Mouse (Mus musculus): ENCODE measurements around the gene Efcab14. TPM values are rescaled to one million over a fixed set of nuclear protein-coding genes. Genes with fewer than 3 reads are reported as not detected.

Gene Efcab14
- polyA plus RNA-seq, 1 experiment from 2014 or later: 46.1 TPM

DNA sequence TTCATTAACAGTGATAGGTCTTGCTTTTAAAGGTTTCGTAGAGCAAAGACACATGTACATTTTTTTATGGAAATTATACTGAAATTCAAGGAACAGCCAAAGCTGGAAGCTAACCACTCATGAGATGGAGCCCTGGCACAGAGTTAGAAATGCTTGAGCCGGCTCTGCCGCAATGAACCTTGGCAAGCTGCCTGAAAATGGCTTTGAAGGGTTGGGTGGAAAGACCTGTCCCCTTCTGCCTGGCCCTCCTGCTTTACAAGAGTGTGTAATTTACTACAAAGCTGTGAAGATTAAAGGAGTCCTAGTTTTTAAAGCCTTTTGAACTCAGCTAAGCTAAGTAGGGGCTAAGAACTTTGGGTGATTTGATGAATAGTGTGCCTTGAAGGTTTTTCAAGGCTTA lies 23.7 kb downstream of the Efcab14 start:
- no peaks in the 10 kb centered on the region for H3K27me3 ChIP-seq (replicated peaks; ENCODE audit: control insufficient read depth, insufficient read depth, low read length)
- ATAC-seq (replicated peaks; ENCODE audit: low FRiP score, low TSS enrichment, low read depth) (no peak), DNase-seq (ENCODE audit: low spot score) (no peak)
- H3K4me3 ChIP-seq (ENCODE audit: low read depth, low read length): no peak overlapping the region
- H3K9me3 ChIP-seq (ENCODE audit: control insufficient read depth, low read length): no peaks in the 10 kb centered on the region
- no peak overlapping the region for H3K27ac ChIP-seq (ENCODE audit: low read depth)
- H3K4me1 ChIP-seq (replicated peaks; ENCODE audit: control insufficient read depth, insufficient read depth, low read length): no peaks in the 10 kb centered on the region
- H3K4me2 ChIP-seq (ENCODE audit: low read length): no peak overlapping the region
- peaks cover 66% of the 10 kb centered on the region for H3K36me3 ChIP-seq (ENCODE audit: control insufficient read depth, insufficient read depth, low read length)
- WGBS: 60% methylated on average over 3 of the region's 3 CpGs
- H3K9ac ChIP-seq (ENCODE audit: low read length): no peak overlapping the region

GRCm38 (mm10) chr4:115764581-115764980 lies 27.0 kb downstream of the Efcab14 start:
- H3K27ac ChIP-seq (ENCODE audit: low read depth): no peak overlapping the region
- no peaks in the 10 kb centered on the region for H3K9me3 ChIP-seq (ENCODE audit: control insufficient read depth, low read length)
- H3K36me3 ChIP-seq (ENCODE audit: control insufficient read depth, insufficient read depth, low read length): peaks cover 58% of the 10 kb centered on the region
- DNase-seq (ENCODE audit: low spot score) (no peak), ATAC-seq (replicated peaks; ENCODE audit: low FRiP score, low TSS enrichment, low read depth) (no peak)
- no peak overlapping the region for H3K4me2 ChIP-seq (ENCODE audit: low read length)
- no peak overlapping the region for H3K4me3 ChIP-seq (ENCODE audit: low read depth, low read length)
- WGBS: 91% methylated on average over 11 of the region's 11 CpGs
- H3K9ac ChIP-seq (ENCODE audit: low read length): no peak overlapping the region
- no peaks in the 10 kb centered on the region for H3K4me1 ChIP-seq (replicated peaks; ENCODE audit: control insufficient read depth, insufficient read depth, low read length)
- H3K27me3 ChIP-seq (replicated peaks; ENCODE audit: control insufficient read depth, insufficient read depth, low read length): no peaks in the 10 kb centered on the region

DNA sequence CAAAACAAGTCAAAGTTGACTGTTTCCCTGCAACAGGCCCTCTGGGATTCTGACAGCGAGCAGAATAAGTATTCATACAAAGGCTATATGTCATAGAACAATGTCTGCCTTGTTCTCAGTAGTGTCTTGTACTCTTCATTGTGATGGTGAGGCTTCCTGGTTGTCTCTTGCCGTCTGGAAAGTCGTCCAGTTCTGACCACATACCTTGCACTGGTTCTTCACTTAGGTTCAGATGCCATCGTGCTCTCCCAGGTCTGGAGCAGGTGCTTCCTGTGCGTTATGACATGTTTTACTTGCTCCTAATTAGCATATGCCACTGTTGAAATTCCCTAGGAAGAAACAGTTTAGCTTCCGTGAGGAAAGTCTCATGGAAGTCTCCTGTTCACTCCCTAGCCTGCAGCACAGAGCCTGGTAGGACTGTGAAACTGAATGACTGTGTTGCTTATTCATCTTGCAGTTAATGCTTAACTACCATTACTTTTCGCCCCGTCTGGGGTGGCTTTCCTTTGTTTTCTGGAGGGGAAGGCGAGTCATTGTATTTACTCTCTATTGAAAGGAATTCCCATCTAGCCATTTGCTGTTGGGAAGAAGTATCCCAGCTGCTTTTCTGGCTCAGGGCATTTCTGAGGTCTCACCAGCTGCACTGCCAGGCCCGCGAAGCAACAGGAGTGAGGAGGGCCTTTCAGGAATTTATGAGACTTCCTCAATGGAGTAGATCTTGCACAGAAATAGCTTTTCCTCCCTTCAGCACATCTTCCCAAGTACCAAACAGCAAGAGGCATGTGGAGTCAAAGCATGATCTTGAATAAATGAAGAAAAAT lies 30.3 kb downstream of the Efcab14 start:
- Histone ChIP-seq H3K4me3 (ENCODE audit: low read depth, low read length) (no peak overlapping the region), H3K4me1 (replicated peaks; ENCODE audit: control insufficient read depth, insufficient read depth, low read length) (no peaks in the 10 kb centered on the region), H3K27ac (ENCODE audit: low read depth) (peak overlapping the region; percentile 52), H3K27me3 (replicated peaks; ENCODE audit: control insufficient read depth, insufficient read depth, low read length) (no peaks in the 10 kb centered on the region), H3K9ac (ENCODE audit: low read length) (no peak overlapping the region), H3K36me3 (ENCODE audit: control insufficient read depth, insufficient read depth, low read length) (peaks cover 57% of the 10 kb centered on the region), H3K9me3 (ENCODE audit: control insufficient read depth, low read length) (no peaks in the 10 kb centered on the region), H3K4me2 (ENCODE audit: low read length) (no peak overlapping the region)
- ATAC-seq (replicated peaks; ENCODE audit: low FRiP score, low TSS enrichment, low read depth): peak; percentile 62
- peak; percentile 55 for DNase-seq (ENCODE audit: low spot score)
- 57% methylated on average over 11 of the region's 11 CpGs for WGBS

- Histone ChIP-seq H3K27ac (ENCODE audit: low read depth) (no peak overlapping the region), H3K36me3 (ENCODE audit: control insufficient read depth, insufficient read depth, low read length) (peaks cover 41% of the 10 kb centered on the region), H3K9ac (ENCODE audit: low read length) (no peak overlapping the region), H3K4me1 (replicated peaks; ENCODE audit: control insufficient read depth, insufficient read depth, low read length) (no peaks in the 10 kb centered on the region), H3K4me3 (ENCODE audit: low read depth, low read length) (no peak overlapping the region), H3K4me2 (ENCODE audit: low read length) (no peak overlapping the region), H3K27me3 (replicated peaks; ENCODE audit: control insufficient read depth, insufficient read depth, low read length) (no peaks in the 10 kb centered on the region), H3K9me3 (ENCODE audit: control insufficient read depth, low read length) (no peaks in the 10 kb centered on the region)
- 85% methylated on average over 6 of the region's 6 CpGs for WGBS
- DNase-seq (ENCODE audit: low spot score) (no peak), ATAC-seq (replicated peaks; ENCODE audit: low FRiP score, low TSS enrichment, low read depth) (no peak)
These were observed 37.5 kb downstream of the Efcab14 start for GRCm38 (mm10) chr4:115775056-115775455.

DNA sequence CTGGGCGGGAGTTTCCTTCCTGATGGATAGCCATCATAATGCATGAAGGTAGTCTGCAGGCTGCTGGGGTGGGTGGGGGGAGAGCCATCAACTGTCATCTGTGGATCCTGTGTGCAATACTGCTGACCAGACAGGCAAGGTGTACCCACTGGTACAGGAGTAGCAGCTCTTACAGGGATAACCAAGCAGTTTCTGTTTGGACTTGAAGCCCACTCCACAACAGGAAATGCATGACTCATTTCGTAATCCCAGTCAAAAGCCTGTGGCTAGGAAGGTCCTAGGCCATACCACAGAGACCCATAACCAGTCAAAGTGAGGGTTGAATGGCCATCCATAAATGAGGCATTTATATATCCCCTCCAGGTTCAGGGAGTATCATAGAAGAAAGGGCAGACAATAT lies 40.1 kb downstream of the Efcab14 start:
- ATAC-seq (replicated peaks; ENCODE audit: low FRiP score, low TSS enrichment, low read depth) (no peak; the same call in 1 of the 2 replicates), DNase-seq (ENCODE audit: low spot score) (no peak)
- H3K4me2 ChIP-seq (ENCODE audit: low read length): no peak overlapping the region
- H3K9ac ChIP-seq (ENCODE audit: low read length): no peak overlapping the region
- H3K4me3 ChIP-seq (ENCODE audit: low read depth, low read length): no peak overlapping the region
- no peaks in the 10 kb centered on the region for H3K27me3 ChIP-seq (replicated peaks; ENCODE audit: control insufficient read depth, insufficient read depth, low read length)
- WGBS: 89% methylated on average over 2 of the region's 2 CpGs
- no peaks in the 10 kb centered on the region for H3K4me1 ChIP-seq (replicated peaks; ENCODE audit: control insufficient read depth, insufficient read depth, low read length)
- no peak overlapping the region for H3K27ac ChIP-seq (ENCODE audit: low read depth)
- H3K36me3 ChIP-seq (ENCODE audit: control insufficient read depth, insufficient read depth, low read length): peaks cover 26% of the 10 kb centered on the region
- no peaks in the 10 kb centered on the region for H3K9me3 ChIP-seq (ENCODE audit: control insufficient read depth, low read length)

- peaks cover 14% of the 10 kb centered on the region; the same call in 1 of the 2 replicates for H3K36me3 ChIP-seq (ENCODE audit: control insufficient read depth, insufficient read depth, low read length)
- no peaks in the 10 kb centered on the region for H3K27me3 ChIP-seq (replicated peaks; ENCODE audit: control insufficient read depth, insufficient read depth, low read length)
- no peak for ATAC-seq (replicated peaks; ENCODE audit: low FRiP score, low TSS enrichment, low read depth)
- no peak overlapping the region for H3K9ac ChIP-seq (ENCODE audit: low read length)
- no peaks in the 10 kb centered on the region for H3K9me3 ChIP-seq (ENCODE audit: control insufficient read depth, low read length)
- WGBS: 43% methylated on average over 6 of the region's 6 CpGs
- H3K4me1 ChIP-seq (replicated peaks; ENCODE audit: control insufficient read depth, insufficient read depth, low read length): no peaks in the 10 kb centered on the region
- H3K4me2 ChIP-seq (ENCODE audit: low read length): no peak overlapping the region
- no peak overlapping the region for H3K4me3 ChIP-seq (ENCODE audit: low read depth, low read length)
- H3K27ac ChIP-seq (ENCODE audit: low read depth): no peak overlapping the region
- no peak for DNase-seq (ENCODE audit: low spot score)
These were observed 42.7 kb downstream of the Efcab14 start for GRCm38 (mm10) chr4:115780269-115780668.

DNA sequence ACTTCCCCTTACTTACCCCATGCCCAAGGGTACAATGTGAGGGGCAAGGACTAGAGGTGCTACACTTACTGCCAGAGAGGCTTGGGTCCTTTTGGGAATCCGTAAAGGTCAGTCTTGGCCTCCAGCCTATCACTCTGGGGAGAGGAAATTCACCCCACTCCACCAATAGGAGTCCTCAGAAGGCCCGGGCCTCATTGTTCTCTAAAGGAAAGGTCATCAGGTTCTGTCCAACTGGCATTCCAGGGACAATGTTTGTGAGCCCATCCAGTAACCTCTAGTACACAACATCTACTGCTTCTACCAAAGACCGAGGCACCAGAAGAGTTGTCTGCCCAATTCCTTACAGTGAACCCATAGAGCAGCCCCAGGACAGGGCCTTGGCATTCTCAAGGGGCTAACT lies 43.4 kb downstream of the Efcab14 start, which contains the start of gene Tex38:
TSS of gene Tex38 (minus strand) at position 101 of the 400 bp plus-strand sequence.
- no peak within 1 kb of the TSS for H3K4me2 ChIP-seq (ENCODE audit: low read length)
- H3K27ac ChIP-seq (ENCODE audit: low read depth): no peak within 1 kb of the TSS
- H3K9ac ChIP-seq (ENCODE audit: low read length): no peak within 1 kb of the TSS
- H3K36me3 ChIP-seq (ENCODE audit: control insufficient read depth, insufficient read depth, low read length): peaks cover 12% of the 10 kb centered on the region; the same call in 1 of the 2 replicates
- no peaks in the 10 kb centered on the region for H3K9me3 ChIP-seq (ENCODE audit: control insufficient read depth, low read length)
- no peak within 1 kb of the TSS for H3K4me3 ChIP-seq (ENCODE audit: low read depth, low read length)
- no peaks in the 10 kb centered on the region for H3K27me3 ChIP-seq (replicated peaks; ENCODE audit: control insufficient read depth, insufficient read depth, low read length)
- 69% methylated on average over 3 of the region's 3 CpGs for WGBS
- peaks cover 6% of the 10 kb centered on the region; the same call in 1 of the 2 replicates for H3K4me1 ChIP-seq (replicated peaks; ENCODE audit: control insufficient read depth, insufficient read depth, low read length)
- ATAC-seq (replicated peaks; ENCODE audit: low FRiP score, low TSS enrichment, low read depth) (no peak), DNase-seq (ENCODE audit: low spot score) (no peak)

- Histone ChIP-seq H3K9me3 (ENCODE audit: control insufficient read depth, low read length) (no peaks in the 10 kb centered on the region), H3K4me1 (replicated peaks; ENCODE audit: control insufficient read depth, insufficient read depth, low read length) (peaks cover 6% of the 10 kb centered on the region; the same call in 1 of the 2 replicates), H3K27ac (ENCODE audit: low read depth) (no peak overlapping the region), H3K9ac (ENCODE audit: low read length) (no peak overlapping the region), H3K4me2 (ENCODE audit: low read length) (no peak overlapping the region), H3K36me3 (ENCODE audit: control insufficient read depth, insufficient read depth, low read length) (0 out of 2 replicates have a peak, but pooled peaks cover 6% of the 10 kb centered on the region), H3K27me3 (replicated peaks; ENCODE audit: control insufficient read depth, insufficient read depth, low read length) (no peaks in the 10 kb centered on the region), H3K4me3 (ENCODE audit: low read depth, low read length) (no peak overlapping the region)
- ATAC-seq (replicated peaks; ENCODE audit: low FRiP score, low TSS enrichment, low read depth): no peak
- no peak for DNase-seq (ENCODE audit: low spot score)
- 84% methylated on average over 5 of the region's 5 CpGs for WGBS
These were observed 44.7 kb downstream of the Efcab14 start for GRCm38 (mm10) chr4:115782026-115782805.
